Mouse (Mus musculus) CD8-positive naive resting alpha-beta T cell, adult 2 months (primary cell): Measurements from ENCODE around the gene Fam151b.
A peak's percentile ranks its signal among the peaks of the same experiment; 100 is the strongest.

Experiments used
- DNase-seq, 2 experiments: peaks; one replicate each; pipeline ENCODE4 v3.0.0; 2022; ENCODE audit warnings: low read depth in 2 of 2, low spot score in 2 of 2

The Fam151b gene

DNA sequence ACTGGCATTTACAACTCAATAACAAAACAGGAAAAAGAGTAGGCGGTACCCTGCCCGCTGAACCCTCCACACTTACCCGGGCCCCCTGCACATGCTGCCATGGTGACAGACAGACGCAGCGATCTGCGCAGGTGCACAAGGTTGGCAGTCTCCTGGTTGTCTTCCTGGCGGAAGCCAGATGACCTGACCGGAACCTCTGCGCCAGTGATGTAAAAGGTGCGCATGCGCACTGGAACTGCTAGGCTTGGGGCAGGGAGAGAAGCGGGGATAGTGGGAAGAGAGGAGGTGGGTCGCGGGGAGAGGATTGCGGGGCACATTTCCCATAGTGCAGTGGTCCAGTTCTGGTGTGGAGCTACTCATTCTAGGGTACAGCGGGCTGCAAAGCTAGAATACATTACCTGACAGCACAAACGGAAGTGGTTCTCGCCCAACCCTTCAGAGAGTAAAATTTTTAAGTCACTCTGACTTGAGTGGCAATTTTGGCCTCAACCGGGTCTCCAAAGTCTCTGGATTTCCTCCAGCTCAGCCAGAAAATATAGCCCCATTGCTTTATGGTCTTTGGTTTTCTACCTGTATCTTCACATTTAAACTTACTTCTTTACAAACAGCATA is at the start of gene Fam151b:
TSS of gene Fam151b (minus strand) at position 164 of the 612 bp plus-strand sequence.
- peak; percentile 90 to 91 for DNase-seq

DNA sequence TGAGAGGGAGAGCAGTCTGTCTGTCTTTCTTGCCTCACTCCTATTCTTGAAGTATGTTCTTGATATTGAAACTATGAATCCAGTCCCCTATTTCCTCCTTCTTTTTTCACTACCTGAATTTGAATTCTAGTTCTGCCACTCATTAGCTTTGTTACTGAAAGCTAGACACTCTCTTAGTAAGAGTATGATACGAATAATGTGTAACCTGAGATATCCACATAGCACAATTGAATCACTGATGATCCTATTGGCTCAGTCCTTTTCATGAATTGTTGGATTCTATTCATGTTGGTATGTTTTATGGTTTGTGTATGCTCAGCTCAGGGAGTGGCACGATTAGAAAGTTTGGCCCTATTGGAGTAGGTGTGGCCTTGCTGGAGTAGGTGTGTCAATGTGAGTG is 48.4 kb upstream of the Fam151b start:
- DNase-seq = no peak

DNA sequence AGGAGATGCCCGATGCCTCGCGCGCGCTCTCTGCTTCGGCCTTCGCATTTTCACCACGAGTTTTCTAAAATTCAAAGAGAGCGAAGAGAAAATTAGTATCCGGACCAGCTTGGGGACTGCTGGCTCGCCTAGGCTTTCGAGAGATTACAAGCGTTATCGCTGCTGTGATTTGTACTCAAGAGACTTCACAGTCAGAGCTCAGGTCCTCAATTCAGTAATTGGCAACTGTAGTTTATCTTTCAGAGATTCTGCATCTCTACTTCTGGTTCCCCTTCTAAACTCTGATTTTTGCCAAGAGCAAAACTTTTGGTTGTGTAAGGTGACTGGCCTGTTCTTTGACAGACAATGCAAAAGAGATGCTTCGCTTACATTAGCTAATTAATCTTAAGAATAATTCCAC is 47.4 kb upstream of the Fam151b start:
- DNase-seq = no peak

DNA sequence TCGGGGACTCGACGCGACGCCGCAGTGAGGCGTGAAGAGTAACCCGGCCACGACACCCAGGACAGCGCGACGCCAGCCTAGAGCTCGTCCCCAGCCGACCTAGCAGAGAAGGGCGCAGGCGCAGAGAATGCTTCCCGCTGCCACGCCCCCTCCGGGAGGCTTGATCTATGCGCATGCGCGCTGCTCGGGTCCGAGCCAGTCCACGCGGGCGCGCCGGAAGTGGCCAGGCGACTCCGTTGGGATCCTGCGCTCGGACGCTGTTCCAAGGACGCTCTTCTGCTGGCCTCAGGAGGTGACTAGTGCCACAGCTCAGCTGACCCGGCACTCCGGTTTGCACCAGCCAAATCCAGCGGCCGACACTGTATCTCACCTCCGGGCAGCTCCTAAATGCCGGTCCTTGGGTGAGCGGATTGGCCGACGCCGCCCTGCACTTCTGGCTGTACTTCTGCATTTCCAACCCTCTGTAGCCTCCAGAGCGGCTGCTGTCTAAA is 47.0 kb upstream of the Fam151b start, which contains the start of gene Zfyve16:
TSS of gene Zfyve16 (minus strand) at position 148 of the 491 bp plus-strand sequence.
- DNase-seq = peak; percentile 88 to 89

DNA sequence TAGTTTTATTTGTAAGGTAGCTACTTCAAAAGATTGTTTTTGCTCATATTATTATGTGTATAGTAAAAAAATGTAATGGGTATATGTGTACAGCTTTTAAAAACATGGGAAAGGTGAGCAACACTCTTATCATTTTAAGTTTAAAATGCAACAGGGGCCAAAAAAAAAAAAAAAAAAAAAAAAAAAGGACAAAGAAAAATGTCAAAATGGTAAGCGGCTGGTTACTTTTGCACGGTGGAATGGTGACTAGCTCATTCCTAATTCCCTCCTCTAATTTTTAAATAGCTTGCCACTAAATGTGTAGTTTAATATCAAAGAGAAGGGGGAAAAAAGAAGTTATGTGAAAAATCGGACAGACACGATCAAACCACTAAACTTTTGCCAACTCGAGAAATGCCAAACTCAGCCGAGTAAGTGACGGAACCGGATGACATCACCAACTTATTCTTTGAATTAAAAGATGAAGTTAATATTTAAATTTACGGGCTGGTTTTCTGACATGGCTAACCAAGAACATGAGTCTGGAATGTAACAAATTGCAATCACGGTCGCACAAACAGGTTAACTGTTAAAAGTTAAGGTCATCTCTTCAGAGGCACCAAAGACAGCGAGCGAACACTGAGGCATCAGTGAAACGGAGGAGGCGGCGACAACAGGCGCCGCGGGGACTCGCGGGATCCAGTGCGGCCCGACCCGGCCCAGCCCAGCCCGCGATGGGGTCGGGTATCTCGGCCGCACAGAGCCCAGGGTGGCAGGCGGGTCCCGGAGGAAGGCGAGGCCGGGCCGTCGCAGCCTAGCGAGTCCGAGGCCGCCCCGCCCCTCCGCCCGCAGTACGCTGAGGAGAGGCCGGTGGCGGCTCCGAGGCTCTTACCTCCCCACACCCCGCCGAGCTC is 46.3 kb upstream of the Fam151b start:
- DNase-seq = no peak

DNA sequence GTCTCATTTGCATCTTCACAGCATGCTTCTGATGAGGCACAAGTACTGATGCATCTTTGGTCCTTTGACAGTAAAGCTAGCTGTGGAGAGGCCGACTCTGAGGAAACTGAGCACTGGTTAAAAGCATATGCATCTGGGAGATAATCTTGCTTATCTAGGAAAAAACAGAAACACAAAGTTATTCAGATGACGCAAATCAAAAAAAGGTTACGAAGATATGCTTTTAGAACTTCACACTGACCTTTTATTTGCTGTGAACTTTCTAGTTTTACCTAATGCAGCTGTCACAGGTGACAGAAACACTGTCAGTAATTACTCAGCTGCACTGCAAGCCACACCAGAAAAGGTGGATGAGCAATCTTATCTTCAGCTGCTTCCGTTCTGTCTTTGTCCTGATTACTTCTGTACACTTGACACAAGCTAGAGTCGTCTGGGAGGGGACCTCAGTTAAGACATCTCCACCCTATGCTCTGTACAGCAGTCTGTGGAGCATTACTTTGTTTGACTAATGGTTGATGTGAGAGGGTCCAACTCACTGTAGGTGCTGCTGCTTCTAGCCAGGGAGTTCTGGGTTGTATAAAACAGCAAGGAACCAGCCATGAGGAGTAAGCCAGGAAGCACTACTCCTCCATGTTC is 39.5 kb upstream of the Fam151b start:
- DNase-seq = no peak

DNA sequence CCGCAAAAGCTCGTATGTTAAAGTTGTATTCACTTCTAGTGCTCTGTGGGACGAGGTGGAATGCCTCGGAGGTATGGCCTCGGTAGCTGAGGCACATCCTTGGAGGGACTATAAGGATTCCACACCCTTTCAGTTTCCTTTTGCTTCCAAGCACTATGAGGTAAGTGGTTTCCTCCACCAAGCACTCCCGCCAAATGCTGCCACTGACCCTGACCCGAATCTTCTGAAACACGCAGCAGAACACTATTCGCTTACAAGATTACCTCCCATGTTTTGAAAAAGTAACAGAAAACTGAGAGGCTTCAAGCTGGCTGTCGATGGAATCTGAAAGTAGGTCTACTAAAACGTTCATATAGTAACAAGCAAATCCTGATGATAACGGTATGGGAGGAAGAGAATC is 21.1 kb upstream of the Fam151b start:
- no peak for DNase-seq

DNA sequence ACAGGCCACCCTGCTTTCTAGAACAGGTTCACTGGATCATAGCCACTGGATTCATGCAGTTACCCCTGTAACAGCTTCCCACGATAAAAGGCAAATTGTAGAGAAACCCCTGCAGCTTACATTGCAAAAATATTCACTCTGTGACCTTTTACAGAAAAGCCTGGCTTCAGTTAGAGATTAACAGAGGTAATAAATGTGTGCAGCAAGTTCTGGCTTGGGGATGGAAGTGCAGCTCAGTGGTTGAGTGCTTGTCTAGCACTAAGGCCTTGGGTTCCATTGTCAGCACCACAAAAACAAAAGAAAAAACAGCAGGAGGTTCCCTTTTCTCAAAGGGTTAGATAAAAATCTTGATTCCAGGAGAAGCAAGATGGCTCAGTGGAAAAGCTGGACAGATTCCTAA is 8.1 kb upstream of the Fam151b start:
- no peak for DNase-seq

DNA sequence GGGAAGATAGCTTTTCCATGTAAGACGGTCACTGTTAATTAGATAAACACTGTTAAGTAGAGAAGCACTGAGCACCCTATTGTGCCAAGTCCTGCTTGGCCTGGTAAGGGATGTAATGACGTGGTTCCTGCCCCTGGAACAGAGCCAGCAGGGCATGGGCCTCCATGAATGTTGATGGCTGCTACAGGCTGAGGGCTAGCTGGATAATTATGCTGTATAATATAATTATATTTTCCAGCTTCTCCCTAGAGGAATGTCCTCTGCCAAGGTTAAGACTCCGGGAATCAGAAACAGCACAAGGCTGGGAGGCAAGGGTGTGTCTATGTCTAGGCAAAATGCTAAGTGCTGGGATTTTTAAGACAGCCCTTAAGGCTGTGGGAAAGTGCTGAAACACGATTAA is 7.0 kb upstream of the Fam151b start:
- no peak for DNase-seq

DNA sequence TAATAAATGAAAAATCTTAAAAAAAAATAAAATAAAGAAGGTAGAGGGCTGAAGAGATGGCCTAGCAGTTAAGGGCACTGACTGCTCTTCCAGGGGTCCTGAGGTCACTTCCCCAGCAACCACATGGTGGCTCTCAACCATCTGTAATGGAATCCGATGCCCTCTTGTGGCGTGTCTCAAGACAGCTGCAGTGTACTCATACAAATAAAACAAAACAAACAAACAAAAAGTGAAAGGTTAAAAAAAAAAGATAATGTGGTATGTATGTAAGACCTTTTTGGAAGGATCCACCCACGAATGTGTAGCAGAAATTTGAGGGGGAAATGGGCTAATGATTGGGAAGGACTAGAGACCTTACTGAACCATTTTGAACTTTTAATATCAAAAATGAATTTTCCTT is 467 bp downstream of the Fam151b start:
- DNase-seq = peak; percentile 7 to 35

DNA sequence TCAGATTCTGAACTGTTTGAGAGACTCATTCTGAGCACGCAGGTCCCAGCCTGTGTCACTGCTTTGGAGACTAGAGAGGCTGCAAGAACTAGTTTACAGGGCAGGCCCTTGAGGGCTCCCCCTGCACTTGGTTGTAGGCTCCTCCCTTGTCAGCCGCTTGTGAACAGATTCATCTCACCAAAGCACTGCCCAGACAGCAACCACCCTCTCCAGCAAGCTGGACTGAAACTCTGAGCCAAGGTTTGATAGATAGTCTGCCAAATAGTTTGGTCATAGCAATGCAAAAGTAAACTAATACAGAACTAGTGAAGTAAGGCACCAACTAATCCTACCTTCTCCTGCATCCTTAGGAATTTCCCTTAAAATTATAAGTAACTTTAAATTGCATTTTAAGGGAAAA is 13.7 kb downstream of the Fam151b start:
- DNase-seq = no peak

DNA sequence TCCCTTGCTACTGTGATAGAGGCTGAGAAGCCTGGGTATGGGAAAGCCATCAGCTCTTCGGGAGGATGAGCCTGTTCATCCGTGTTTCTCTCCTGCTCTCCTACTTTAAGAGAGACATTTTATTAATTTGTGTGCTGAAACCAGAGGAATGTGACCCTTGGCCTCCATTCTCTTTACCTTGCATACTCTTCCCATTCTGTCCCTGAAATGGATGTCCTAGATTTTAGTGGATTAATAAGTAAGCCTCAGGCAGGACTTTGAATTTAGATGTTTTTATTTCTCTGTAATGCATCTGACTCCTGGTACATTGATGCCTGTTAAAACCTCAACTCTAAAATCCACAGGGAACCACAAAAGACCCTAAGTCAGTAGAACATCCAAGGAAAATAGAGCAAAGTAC is 14.4 kb downstream of the Fam151b start:
- DNase-seq = no peak

DNA sequence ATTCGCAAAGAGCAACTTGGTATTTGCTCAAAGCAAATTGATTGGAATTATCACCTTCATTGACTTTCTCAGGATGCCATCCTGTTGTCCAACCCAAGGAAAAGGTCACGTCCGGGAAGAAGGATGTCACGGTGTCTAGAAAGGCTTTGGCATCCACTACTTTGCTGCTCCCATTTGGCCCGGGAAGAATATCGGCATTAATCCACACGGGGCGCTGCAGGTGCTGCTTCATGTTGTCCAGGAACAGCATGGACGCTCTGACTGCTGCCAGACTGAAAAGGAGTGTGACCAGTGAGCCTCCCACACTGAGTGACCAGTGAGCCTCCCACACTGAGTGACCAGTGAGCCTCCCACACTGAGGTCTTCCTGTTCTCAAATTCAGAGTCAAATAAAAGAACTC is 15.9 kb downstream of the Fam151b start:
- no peak for DNase-seq

DNA sequence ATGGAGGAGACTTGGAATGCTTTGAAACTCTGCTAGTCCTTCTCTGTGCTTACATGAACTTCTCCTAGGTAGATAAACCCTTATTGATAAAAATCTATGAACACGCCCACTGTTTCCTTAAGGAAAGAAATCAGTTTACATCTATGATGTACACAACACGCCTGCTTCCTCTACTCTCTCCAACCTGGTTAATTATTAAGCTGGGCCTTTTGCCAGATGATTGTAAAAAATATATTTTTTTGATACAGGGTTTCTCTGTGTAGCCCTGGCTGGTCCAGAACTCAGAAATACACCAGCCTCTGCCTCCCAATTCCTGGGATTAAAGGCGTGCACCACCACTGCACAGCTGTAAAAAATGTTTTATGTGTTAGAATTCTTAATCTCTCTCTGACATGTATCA is 19.1 kb downstream of the Fam151b start:
- DNase-seq = no peak

DNA sequence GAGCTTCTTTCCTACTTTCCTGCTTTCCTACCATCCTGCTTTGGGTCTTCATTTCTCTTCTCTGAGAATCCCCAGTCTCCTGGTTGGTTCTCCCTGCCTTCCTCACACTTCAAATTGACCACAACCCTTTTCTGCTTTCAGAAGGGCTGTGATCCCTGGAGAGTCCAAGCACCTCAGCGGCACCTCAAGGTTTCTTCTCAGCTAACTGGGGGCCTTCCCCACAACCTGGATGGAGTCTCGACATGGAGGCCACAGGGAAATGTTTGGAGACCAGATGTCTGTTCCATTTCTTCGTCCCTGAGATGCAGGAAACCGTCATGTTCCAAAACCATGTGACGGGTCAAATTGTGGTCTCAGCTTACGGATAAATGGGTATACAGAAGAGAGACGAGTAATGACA is 36.9 kb downstream of the Fam151b start:
- no peak for DNase-seq

DNA sequence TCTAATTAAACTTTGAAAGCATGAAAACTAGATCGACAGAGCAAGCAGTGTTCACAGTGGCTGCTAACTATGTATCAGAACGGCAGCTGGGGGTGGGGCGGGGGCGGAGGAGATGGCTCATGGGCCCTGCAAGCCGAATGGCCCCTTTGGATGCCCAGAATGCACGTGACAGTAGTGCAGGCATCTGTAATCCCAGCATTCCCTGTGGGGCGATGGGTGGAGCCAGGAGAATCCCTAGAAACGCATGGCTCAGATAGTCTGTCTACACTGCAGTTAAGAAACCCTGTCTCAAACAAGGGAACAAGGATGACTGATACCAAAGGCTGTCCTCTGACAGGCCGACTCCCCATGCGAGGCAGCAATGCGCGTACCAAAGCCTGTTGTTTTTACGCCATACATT is 43.5 kb downstream of the Fam151b start:
- no peak for DNase-seq

DNA sequence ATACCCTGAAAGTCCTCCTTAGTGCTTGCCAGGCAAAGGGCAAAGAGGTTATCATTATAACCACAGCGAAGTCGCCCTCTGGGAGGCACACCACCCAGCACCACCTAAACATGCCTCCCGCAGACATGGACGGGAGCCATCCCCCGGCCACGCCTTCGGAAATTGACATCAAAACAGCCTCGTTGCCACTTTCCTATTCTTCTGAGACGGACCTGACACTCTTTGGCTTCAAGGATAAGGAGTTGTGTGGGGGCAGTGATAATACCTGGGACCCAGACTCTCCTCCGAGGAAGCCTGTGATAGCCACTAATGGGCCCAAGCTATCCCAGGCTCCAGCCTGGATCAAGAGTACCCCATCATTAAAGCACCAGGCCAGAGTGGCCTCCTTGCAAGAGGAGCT is 45.2 kb downstream of the Fam151b start:
- DNase-seq = no peak

DNA sequence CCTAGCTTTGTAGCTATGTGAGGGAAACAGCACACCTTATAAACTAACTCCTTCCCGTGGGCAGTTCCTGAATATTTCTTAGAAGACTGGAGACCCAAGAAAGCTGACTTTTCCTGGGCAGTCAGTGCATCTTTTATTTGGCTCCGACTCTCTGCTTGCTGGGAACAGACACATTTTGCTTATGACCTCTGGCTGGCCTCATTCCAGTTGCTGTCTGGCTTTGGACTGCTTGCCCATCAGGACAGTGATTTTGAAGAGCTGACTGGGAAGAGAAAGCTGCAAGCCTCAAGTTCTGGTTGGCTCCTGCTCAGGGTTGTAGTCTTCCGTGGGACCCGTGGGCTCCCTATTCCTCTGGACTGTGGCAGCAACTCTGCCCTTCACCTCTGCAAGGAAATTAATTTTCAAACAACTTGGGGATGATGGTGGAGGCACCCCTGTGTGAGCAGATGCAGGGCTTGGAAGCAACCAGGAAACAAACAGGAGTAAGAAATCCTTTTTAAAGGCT is 56.4 kb downstream of the Fam151b start:
- no peak for DNase-seq

DNA sequence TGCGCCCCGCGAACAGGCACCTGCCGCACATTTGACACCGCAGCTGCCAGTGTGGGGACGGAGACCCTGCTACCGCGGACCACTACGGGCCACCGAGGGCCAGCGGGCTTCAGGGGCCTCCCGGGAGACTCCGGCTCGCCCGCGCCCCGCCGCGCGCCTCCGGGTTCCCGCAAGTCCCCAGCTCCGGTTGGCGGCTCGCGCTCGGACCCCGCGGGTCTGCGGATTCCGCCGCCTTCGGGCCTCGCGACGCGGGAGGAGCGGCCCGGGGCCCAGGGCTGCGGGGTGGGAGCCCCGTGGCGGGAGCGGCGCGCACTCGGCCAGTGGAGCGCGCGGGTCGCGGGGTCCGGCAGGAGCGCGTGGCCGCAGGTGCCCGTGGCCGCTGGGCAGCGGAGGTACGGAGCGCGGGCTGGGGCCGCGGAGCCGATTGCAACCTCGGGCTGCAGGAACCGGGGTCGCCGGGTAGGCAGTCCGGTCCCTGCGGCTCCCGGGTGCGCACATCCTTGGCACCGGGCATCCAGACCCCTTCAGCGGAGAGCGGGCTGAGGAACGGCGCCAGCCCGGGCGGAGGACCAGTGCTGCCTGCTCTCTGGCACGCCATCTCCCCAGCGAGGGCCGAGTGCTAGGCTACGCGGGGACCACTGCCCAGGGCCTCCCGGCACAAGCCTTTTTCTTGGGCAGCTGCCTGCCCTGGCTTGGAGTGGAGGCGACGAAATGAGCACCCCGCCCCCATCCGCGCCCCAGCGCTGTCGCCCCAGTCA is 57.3 kb downstream of the Fam151b start:
- DNase-seq = no peak

DNA sequence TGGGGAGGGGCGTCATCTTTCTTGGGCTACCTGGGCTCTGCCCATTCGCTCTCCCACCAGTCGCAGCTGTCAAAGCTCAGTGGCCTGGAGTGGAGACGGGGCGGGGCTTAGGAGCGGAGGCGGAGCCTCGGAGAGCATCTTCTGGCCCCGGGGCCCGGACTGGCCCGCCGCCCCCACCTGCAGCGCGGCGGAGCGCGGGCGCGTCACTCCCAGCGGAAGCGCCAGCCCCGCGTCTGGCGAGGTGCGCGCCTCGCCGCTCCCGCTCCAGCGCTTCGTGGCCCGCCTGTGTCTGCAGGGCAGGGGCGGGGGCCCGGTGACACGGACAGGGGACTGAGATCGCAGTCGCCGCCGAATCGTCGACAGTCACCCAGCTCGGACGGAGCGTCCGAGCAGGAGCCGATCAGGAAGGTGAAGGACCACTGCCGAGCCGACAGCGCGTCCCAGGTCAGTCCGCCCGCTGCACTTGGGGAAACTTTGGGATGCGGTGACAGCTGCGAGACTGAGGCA is 58.0 kb downstream of the Fam151b start, which contains the start of gene Ankrd34b:
TSS of gene Ankrd34b (plus strand) at position 139 of the 507 bp plus-strand sequence.
- no peak for DNase-seq

DNA sequence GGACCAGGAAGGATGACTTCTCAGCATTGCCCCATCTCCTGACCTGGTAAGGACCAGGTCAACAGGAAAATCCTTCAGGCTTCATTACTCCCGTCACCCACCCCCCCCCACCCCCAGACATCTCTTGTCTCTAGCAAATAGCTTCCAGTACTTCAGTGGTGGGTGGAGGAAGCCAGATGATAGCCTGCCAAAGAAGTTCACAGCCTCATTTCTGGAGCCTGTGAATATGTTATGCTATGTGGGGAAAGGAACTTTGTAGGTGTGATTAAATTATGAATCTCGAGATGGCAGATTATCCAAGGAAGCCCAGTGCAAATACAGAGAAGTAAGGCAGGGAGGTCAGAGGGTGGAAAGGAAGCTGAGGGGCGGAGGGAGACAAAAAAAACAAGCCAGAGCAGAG is 60.1 kb downstream of the Fam151b start:
- no peak for DNase-seq
